In the genomic region with DNA sequence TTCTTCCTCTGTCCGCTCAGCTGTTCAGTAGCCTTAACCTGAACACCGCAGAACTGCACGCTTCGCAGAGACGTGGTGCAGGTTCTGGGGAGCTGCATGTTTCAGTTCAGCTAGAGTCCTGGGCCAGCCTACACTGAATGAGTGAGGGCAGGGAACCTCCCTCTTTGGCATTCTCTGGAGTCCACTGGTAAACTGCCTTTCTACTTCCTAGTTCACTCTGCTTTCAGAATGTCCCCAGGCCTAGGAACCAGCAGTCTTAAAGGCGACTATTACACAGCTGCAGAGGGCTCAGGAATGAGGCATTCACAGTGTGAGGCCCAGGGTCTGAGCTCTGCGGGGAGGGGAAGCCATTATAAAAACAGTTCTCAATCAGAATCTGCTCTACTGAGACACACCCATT, we compare ENCODE assay signal across 12 mouse cellular contexts. TPM values are rescaled to one million over a fixed set of nuclear protein-coding genes. Genes with fewer than 3 reads are reported as not detected.
A peak's percentile ranks its signal among the peaks of the same experiment; 100 is the strongest.
DNase-seq lines count a peak whose midpoint lies in the region; ATAC-seq and TF ChIP-seq lines count a peak whose summit lies in the region.
"Had no signal": no experiment of that assay in that cellular context is flagged by ENCODE, and none has a peak within 500 bp of the region (broad histone marks: within the 10 kb centered on the region; RNA-seq: fewer than 3 reads in every experiment).

No protein-coding gene starts in this region.

- peaks cover 9 to 12% of the 10 kb centered on the region in 2 experiments for H3K4me1 ChIP-seq in heart, embryonic 14.5 days (ENCODE audit: control insufficient read depth in 2 of 2, insufficient read depth in 2 of 2, low read length in 2 of 2)
- H3K4me1 ChIP-seq in heart, adult 2 months (ENCODE audit: control insufficient read depth, insufficient read depth, low read length), result no peaks in the 10 kb centered on the region; the same call in 1 of the 2 replicates
- H3K4me1 ChIP-seq in neural tube, embryonic 13.5 days (replicated peaks), result peaks cover 15% of the 10 kb centered on the region

- H3K9ac ChIP-seq in heart, embryonic 14.5 days (ENCODE audit: low read length), result peak overlapping the region; percentile 30; the same call in 1 of the 2 replicates
- no peak overlapping the region for H3K9ac ChIP-seq in heart, adult 2 months (ENCODE audit: low read depth, low read length)
- no peak overlapping the region for H3K9ac ChIP-seq in neural tube, embryonic 13.5 days
- H3K9ac ChIP-seq: forebrain, postnatal 0 days had no signal

- 73% methylated on average over 7 of the region's 7 CpGs for WGBS in heart, embryonic 14.5 days
- 84% methylated on average over 7 of the region's 7 CpGs for WGBS in heart, adult 2 months
- 50% methylated on average over 7 of the region's 7 CpGs for WGBS in neural tube, embryonic 13.5 days

- TF ChIP-seq POLR2A in heart, adult 2 months (IDR thresholded peaks at IDR 0.05; ENCODE audit: insufficient read depth, low read depth, low read length), result no peak

- intact Hi-C loops in heart, adult 2 months (cut with DNase I), result no loop called here

- TF ChIP-seq EP300 in heart, adult 2 months (IDR thresholded peaks at IDR 0.05; ENCODE audit: insufficient read depth, low read depth, low read length), result no peak

- H3K4me2 ChIP-seq in heart, embryonic 14.5 days (ENCODE audit: low read length), result no peak overlapping the region
- H3K4me2 ChIP-seq in neural tube, embryonic 13.5 days, result no peak overlapping the region

- H3K9me3 ChIP-seq in heart, embryonic 14.5 days (ENCODE audit: control insufficient read depth, low read length), result no peaks in the 10 kb centered on the region
- H3K9me3 ChIP-seq in neural tube, embryonic 13.5 days, result no peaks in the 10 kb centered on the region

- H3K36me3 ChIP-seq in heart, embryonic 14.5 days (ENCODE audit: control insufficient read depth, insufficient read depth, low read length), result 0 out of 2 replicates have a peak, but pooled peaks cover 3% of the 10 kb centered on the region
- no peaks in the 10 kb centered on the region for H3K36me3 ChIP-seq in heart, adult 2 months (ENCODE audit: control insufficient read depth, insufficient read depth, low read length)
- peaks cover 13% of the 10 kb centered on the region for H3K36me3 ChIP-seq in neural tube, embryonic 13.5 days

- no peak for DNase-seq in heart, adult 2 months
- DNase-seq in neural tube, embryonic 10.5 days (ENCODE audit: extremely low spot score, low spot score), result no peak
- peak; percentile 32 for DNase-seq in kidney, postnatal 10 days
- no peak for DNase-seq in cerebellum, adult 9-11 months
- DNase-seq in cerebellum, postnatal 25 days, result no peak
- no peak for DNase-seq in right cerebral cortex, adult 2 months (ENCODE audit: low spot score in 2 of 2)
- DNase-seq: forebrain, postnatal 0 days; right cerebral cortex, adult 18-20 months had no signal

- TF ChIP-seq CTCF in heart, adult 2 months (IDR thresholded peaks at IDR 0.05), result no peak

- no peaks in the 10 kb centered on the region for H3K27me3 ChIP-seq in heart, embryonic 14.5 days (ENCODE audit: control insufficient read depth, insufficient read depth, low read length)
- no peaks in the 10 kb centered on the region for H3K27me3 ChIP-seq in heart, adult 2 months (ENCODE audit: control insufficient read depth, insufficient read depth, low read length)
- H3K27me3 ChIP-seq in neural tube, embryonic 13.5 days, result no peaks in the 10 kb centered on the region

- H3K4me3 ChIP-seq in heart, embryonic 14.5 days (ENCODE audit: control insufficient read depth in 1 of 2, insufficient read depth in 1 of 2, low read depth in 1 of 2, low read length in 2 of 2), result no peak overlapping the region
- no peak overlapping the region for H3K4me3 ChIP-seq in heart, adult 2 months
- H3K4me3 ChIP-seq in neural tube, embryonic 13.5 days, result no peak overlapping the region
- H3K4me3 ChIP-seq: myocyte had no signal

- ATAC-seq in heart, embryonic 14.5 days (ENCODE audit: insufficient number of reproducible peaks, insufficient read depth, low FRiP score, low read depth), result no peak
- no peak for ATAC-seq in neural tube, embryonic 13.5 days (ENCODE audit: low read depth)
- ATAC-seq: forebrain, postnatal 0 days had no signal

- no peaks in the 10 kb centered on the region for H3K79me2 ChIP-seq in heart, adult 2 months (replicated peaks; ENCODE audit: control insufficient read depth, insufficient read depth, low read length)

- H3K27ac ChIP-seq in heart, embryonic 14.5 days (replicated peaks in 1 of 2; ENCODE audit: control insufficient read depth in 1 of 2, insufficient read depth in 1 of 2, low read depth in 2 of 2, low read length in 2 of 2), result peak overlapping the region; percentile 17 to 51; a peak in 3 of 4 replicates
- no peak overlapping the region for H3K27ac ChIP-seq in heart, adult 2 months
- 0 out of 2 replicates have a peak overlapping the region, but pooled peaks have one; percentile 28 for H3K27ac ChIP-seq in neural tube, embryonic 13.5 days (replicated peaks)
- H3K27ac ChIP-seq: macrophage had no signal

RNA-seq across cellular contexts. Expression of a gene that starts 15.6 kb away (rescaled TPM):
- 8.5 and 9.6 TPM in 2 replicates for polyA plus RNA-seq in heart, embryonic 14.5 days (2014; fragmentation: Nextera tagmentation; extraction: Ambion mirVana)
- 10 to 100 TPM; 19.3 to 23.3 TPM for total RNA-seq in heart, adult 2 months (2021)
- 15.7 and 19.8 TPM in 2 replicates for polyA plus RNA-seq in heart, adult 2 months (2012; rRNA removed)
- 7.0 and 9.0 TPM in 2 replicates for polyA plus RNA-seq in neural tube, embryonic 13.5 days (2015; fragmentation: Nextera tagmentation; extraction: Ambion mirVana)
